Mouse (Mus musculus) limb, embryonic 15.5 days (tissue): ENCODE data around the gene Dao. TPM values are rescaled to one million over a fixed set of nuclear protein-coding genes. Genes with fewer than 3 reads are reported as not detected.

Experiments used
- ATAC-seq: fragments of 200-750 bp; cut with Nextera tagmentation; 2 replicates; pipeline ENCODE4 v1.8.0; 2017; ENCODE audit warnings: low read depth, moderate TSS enrichment; ENCODE audit not compliant: insufficient number of reproducible peaks, low FRiP score, low TSS enrichment
- H3K27ac ChIP-seq: fragments of 300-500 bp; sonication (generic); 2 replicates; pipeline ENCODE4 v1.5.1; 2015; ENCODE audit warnings: moderate library complexity, mild to moderate bottlenecking, inconsistent platforms
- H3K27me3 ChIP-seq: fragments of 300-500 bp; sonication (generic); 2 replicates; pipeline ENCODE4 v1.6.1; 2015; ENCODE audit warnings: inconsistent platforms
- H3K36me3 ChIP-seq: fragments of 300-500 bp; sonication (generic); 2 replicates; pipeline ENCODE4 v1.6.1; 2015; ENCODE audit warnings: inconsistent platforms
- H3K4me1 ChIP-seq: fragments of 300-500 bp; sonication (generic); 2 replicates; pipeline ENCODE4 v1.6.1; 2015; ENCODE audit warnings: inconsistent platforms
- H3K4me2 ChIP-seq: fragments of 300-500 bp; sonication (generic); 2 replicates; pipeline ENCODE4 v1.6.1; 2015; ENCODE audit warnings: mild to moderate bottlenecking, inconsistent platforms
- H3K4me3 ChIP-seq: fragments of 300-500 bp; sonication (generic); 2 replicates; pipeline ENCODE4 v1.5.1; 2015; ENCODE audit warnings: mild to moderate bottlenecking, inconsistent platforms
- H3K9ac ChIP-seq: fragments of 300-500 bp; sonication (generic); 2 replicates; pipeline ENCODE4 v1.6.1; 2015; ENCODE audit warnings: inconsistent platforms
- H3K9me3 ChIP-seq: fragments of 300-500 bp; sonication (generic); 2 replicates; pipeline ENCODE4 v1.6.1; 2016; ENCODE audit warnings: inconsistent platforms
- WGBS: fragments of 180-500 bp; shearing (Covaris S2); methylation state at CpG from one replicate; pipeline ENCODE4 v1.1.7; 2015; 5-methylcytosine and 5-hydroxymethylcytosine counted together
- polyA plus RNA-seq: library from polyadenylated mRNA; unstranded; fragments of >200 nt; fragmentation: Nextera tagmentation; extraction: Ambion mirVana; gene quantifications from 2 replicates; pipeline ENCODE4 v1.2.1, GENCODE M21; 2015

Dao gene
- not detected in 2 replicates for polyA plus RNA-seq

- H3K36me3 ChIP-seq = no peaks in the 10 kb centered on the region
- no peak; the same call in 1 of the 2 replicates for ATAC-seq
- H3K4me1 ChIP-seq = no peaks in the 10 kb centered on the region
- no peak within 1 kb of the TSS for H3K9ac ChIP-seq
- no peak within 1 kb of the TSS for H3K4me3 ChIP-seq
- H3K27ac ChIP-seq = no peak within 1 kb of the TSS
- WGBS = 51% methylated on average over 5 of the region's 5 CpGs
- no peaks in the 10 kb centered on the region for H3K9me3 ChIP-seq
- no peaks in the 10 kb centered on the region for H3K27me3 ChIP-seq
- H3K4me2 ChIP-seq = no peak within 1 kb of the TSS
These were observed at the start of gene Dao for GRCm38 (mm10) chr5:114003542-114003941. Gene Dao (plus strand): TSS chr5:114003703.

GRCm38 (mm10) chr5:113954421-113954820 is 49.1 kb upstream of the Dao start:
- Histone ChIP-seq H3K36me3 (peaks cover 72% of the 10 kb centered on the region), H3K4me1 (peaks cover 6% of the 10 kb centered on the region; the same call in 1 of the 2 replicates), H3K27me3 (no peaks in the 10 kb centered on the region), H3K4me3 (no peak overlapping the region), H3K4me2 (no peak overlapping the region), H3K9ac (no peak overlapping the region), H3K27ac (no peak overlapping the region), H3K9me3 (no peaks in the 10 kb centered on the region)
- 9% methylated on average over 7 of the region's 7 CpGs for WGBS
- ATAC-seq = no peak

- no peak overlapping the region for H3K4me2 ChIP-seq
- H3K9ac ChIP-seq = no peak overlapping the region
- peaks cover 6% of the 10 kb centered on the region; the same call in 1 of the 2 replicates for H3K4me1 ChIP-seq
- ATAC-seq = no peak
- no peaks in the 10 kb centered on the region for H3K27me3 ChIP-seq
- H3K36me3 ChIP-seq = peaks cover 64% of the 10 kb centered on the region
- whole genome bisulfite sequencing = 79% methylated on average over 5 of the region's 5 CpGs
- H3K4me3 ChIP-seq = no peak overlapping the region
- no peak overlapping the region for H3K27ac ChIP-seq
- no peaks in the 10 kb centered on the region for H3K9me3 ChIP-seq
These were observed 48.2 kb upstream of the Dao start for GRCm38 (mm10) chr5:113955281-113955680.

DNA sequence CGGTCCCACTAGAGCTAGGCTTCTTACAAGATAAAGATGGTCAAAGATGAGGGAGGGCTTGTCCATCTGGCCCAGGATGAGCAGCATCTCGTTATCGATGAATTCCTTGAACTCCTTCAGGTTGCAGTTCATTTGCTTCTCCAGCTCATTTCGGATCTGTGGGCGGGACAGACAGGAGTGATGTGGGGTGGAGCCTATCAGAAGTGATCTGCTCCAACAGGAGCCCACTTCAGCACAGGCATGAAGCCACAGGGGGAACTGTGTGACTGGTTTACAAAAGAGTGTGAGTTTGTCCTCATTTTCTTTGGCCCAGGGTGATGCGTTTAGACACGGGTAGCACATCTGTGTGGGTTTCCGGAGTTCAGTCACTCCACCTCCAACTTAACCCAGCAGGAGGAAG is 47.8 kb upstream of the Dao start:
- peaks cover 60% of the 10 kb centered on the region for H3K36me3 ChIP-seq
- H3K4me1 ChIP-seq = peaks cover 6% of the 10 kb centered on the region; the same call in 1 of the 2 replicates
- H3K9ac ChIP-seq = no peak overlapping the region
- H3K4me2 ChIP-seq = no peak overlapping the region
- ATAC-seq = no peak
- WGBS = 87% methylated on average over 8 of the region's 8 CpGs
- H3K9me3 ChIP-seq = no peaks in the 10 kb centered on the region
- H3K4me3 ChIP-seq = no peak overlapping the region
- no peak overlapping the region for H3K27ac ChIP-seq
- no peaks in the 10 kb centered on the region for H3K27me3 ChIP-seq

- H3K9ac ChIP-seq = no peak overlapping the region
- H3K27ac ChIP-seq = no peak overlapping the region
- ATAC-seq = peak; percentile 19; the same call in 1 of the 2 replicates
- H3K4me3 ChIP-seq = no peak overlapping the region
- peaks cover 61% of the 10 kb centered on the region for H3K36me3 ChIP-seq
- WGBS = 10% methylated on average over 4 of the region's 4 CpGs
- H3K27me3 ChIP-seq = no peaks in the 10 kb centered on the region
- H3K4me2 ChIP-seq = no peak overlapping the region
- H3K9me3 ChIP-seq = no peaks in the 10 kb centered on the region
- peaks cover 6% of the 10 kb centered on the region; the same call in 1 of the 2 replicates for H3K4me1 ChIP-seq
These were observed 47.0 kb upstream of the Dao start for GRCm38 (mm10) chr5:113956510-113956909.

GRCm38 (mm10) chr5:113959039-113959438 is 44.5 kb upstream of the Dao start:
- Histone ChIP-seq H3K9me3 (no peaks in the 10 kb centered on the region), H3K36me3 (peaks cover 56% of the 10 kb centered on the region), H3K4me1 (peaks cover 6% of the 10 kb centered on the region; the same call in 1 of the 2 replicates), H3K9ac (no peak overlapping the region), H3K27ac (no peak overlapping the region), H3K27me3 (no peaks in the 10 kb centered on the region), H3K4me3 (no peak overlapping the region), H3K4me2 (no peak overlapping the region)
- ATAC-seq = no peak
- 9% methylated on average over 6 of the region's 6 CpGs for WGBS

GRCm38 (mm10) chr5:113960416-113960815 is 43.1 kb upstream of the Dao start:
- WGBS = 71% methylated on average over 8 of the region's 8 CpGs
- H3K9ac ChIP-seq = no peak overlapping the region
- H3K4me2 ChIP-seq = no peak overlapping the region
- no peaks in the 10 kb centered on the region for H3K27me3 ChIP-seq
- no peak overlapping the region for H3K27ac ChIP-seq
- peaks cover 3% of the 10 kb centered on the region; the same call in 1 of the 2 replicates for H3K4me1 ChIP-seq
- peaks cover 61% of the 10 kb centered on the region for H3K36me3 ChIP-seq
- H3K4me3 ChIP-seq = no peak overlapping the region
- no peak for ATAC-seq
- no peaks in the 10 kb centered on the region for H3K9me3 ChIP-seq

DNA sequence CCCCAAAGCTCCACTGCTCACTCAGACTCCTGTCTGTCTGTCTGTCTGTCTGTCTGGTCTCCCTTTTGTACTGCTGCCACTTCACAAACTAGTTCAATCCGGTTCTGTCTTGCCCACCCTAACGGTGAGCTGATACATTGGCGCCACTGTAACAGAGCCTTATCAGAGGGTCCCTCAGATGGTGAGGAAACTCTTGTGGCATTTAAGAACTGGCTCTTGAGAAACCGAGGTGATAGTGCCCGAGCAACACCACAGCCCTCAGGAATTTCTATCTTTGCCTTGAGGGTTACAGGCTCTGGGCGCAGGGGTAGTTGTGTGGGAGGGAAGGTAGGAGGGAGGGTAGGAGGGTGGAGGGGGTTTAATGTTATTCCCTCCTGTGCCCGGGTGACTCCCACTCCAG is 41.7 kb upstream of the Dao start:
- WGBS = 66% methylated on average over 7 of the region's 7 CpGs
- H3K4me1 ChIP-seq = peaks cover 3% of the 10 kb centered on the region; the same call in 1 of the 2 replicates
- no peaks in the 10 kb centered on the region for H3K9me3 ChIP-seq
- no peaks in the 10 kb centered on the region for H3K27me3 ChIP-seq
- peaks cover 70% of the 10 kb centered on the region for H3K36me3 ChIP-seq
- H3K4me3 ChIP-seq = no peak overlapping the region
- ATAC-seq = no peak
- no peak overlapping the region for H3K9ac ChIP-seq
- no peak overlapping the region for H3K27ac ChIP-seq
- no peak overlapping the region for H3K4me2 ChIP-seq

GRCm38 (mm10) chr5:113964972-113965371 is 38.5 kb upstream of the Dao start:
- no peaks in the 10 kb centered on the region for H3K9me3 ChIP-seq
- H3K9ac ChIP-seq = no peak overlapping the region

DNA sequence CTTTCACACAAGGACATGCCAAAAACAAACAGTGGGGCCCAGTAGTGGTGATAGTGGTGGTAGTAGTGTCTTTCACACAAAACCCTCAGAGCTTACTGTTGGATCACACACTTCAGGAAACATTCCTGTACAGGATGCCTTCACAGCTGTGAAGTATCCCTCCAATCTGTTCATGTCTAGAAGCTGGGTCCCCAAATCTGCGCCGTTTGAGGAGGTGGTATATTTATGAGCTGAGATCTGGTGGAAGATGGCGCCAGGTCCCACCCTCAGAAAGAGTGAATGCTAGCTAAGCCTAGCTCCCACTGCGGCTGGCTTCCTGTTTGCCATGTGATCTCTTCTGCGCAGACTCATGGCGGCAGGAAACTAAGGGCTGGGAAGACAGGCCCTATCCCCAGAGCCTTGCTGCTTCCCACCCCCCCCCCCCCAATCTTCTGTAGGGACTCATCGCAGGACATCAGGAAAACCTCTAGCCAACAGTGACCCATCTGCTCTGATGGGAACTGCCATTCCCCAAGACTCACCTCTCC is 37.8 kb upstream of the Dao start:
- Histone ChIP-seq H3K9me3 (no peaks in the 10 kb centered on the region), H3K36me3 (peaks cover 83% of the 10 kb centered on the region), H3K9ac (no peak overlapping the region), H3K27me3 (no peaks in the 10 kb centered on the region), H3K27ac (no peak overlapping the region), H3K4me2 (no peak overlapping the region), H3K4me3 (no peak overlapping the region), H3K4me1 (no peaks in the 10 kb centered on the region)
- ATAC-seq = no peak
- 84% methylated on average over 7 of the region's 7 CpGs for WGBS

More at GRCm38 (mm10) chr5:113964972-113965371, 38.5 kb upstream of the Dao start:
- ATAC-seq = no peak
- Histone ChIP-seq H3K4me1 (no peaks in the 10 kb centered on the region), H3K36me3 (peaks cover 80% of the 10 kb centered on the region), H3K4me2 (no peak overlapping the region), H3K4me3 (no peak overlapping the region), H3K27me3 (no peaks in the 10 kb centered on the region), H3K27ac (no peak overlapping the region)
- 84% methylated on average over 14 of the region's 14 CpGs for WGBS

DNA sequence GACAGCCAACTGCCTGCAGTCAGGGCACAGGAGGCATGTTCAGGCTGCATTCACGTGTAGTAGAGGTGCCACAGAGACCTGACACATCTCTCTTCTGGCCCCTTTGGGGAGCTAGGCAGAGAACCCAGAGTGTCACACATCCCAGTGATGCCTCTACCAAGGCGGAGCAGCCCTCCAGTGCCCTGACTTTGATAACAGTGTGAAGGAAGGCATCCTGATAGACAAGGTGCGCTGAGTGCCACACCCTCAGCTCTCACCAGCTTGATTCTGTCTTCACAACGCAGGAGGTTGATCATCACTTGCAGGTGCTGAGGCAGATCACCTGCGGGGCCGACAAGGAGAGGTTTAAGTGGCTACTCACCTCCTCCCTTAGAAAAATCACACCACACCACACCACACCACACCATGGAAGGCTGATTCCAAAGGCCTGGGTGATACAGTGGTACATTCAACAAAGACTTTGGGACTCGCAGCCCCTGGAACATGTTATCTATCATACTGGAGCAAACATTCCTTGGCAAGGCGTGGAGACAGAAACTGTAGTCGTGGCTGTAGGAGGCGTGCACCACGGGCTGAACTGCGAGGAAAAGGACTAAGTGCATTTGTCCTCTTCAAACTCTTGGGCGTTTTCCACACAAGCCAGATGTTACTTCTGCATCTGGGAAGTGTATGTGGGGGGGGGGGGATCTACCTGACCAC is 36.9 kb upstream of the Dao start:
- H3K4me2 ChIP-seq = no peak overlapping the region
- no peak overlapping the region for H3K27ac ChIP-seq
- H3K4me3 ChIP-seq = no peak overlapping the region
- no peaks in the 10 kb centered on the region for H3K4me1 ChIP-seq
- 81% methylated on average over 13 of the region's 13 CpGs for WGBS
- H3K36me3 ChIP-seq = peaks cover 74% of the 10 kb centered on the region
- ATAC-seq = no peak
- H3K27me3 ChIP-seq = no peaks in the 10 kb centered on the region
- no peak overlapping the region for H3K9ac ChIP-seq
- no peaks in the 10 kb centered on the region for H3K9me3 ChIP-seq

- peaks cover 64% of the 10 kb centered on the region for H3K36me3 ChIP-seq
- WGBS = 75% methylated on average over 11 of the region's 11 CpGs
- no peaks in the 10 kb centered on the region for H3K9me3 ChIP-seq
- no peak overlapping the region for H3K4me3 ChIP-seq
- no peak overlapping the region for H3K9ac ChIP-seq
- H3K4me1 ChIP-seq = peaks cover 8% of the 10 kb centered on the region
- H3K27ac ChIP-seq = no peak overlapping the region
- no peaks in the 10 kb centered on the region for H3K27me3 ChIP-seq
- H3K4me2 ChIP-seq = no peak overlapping the region
- ATAC-seq = no peak
These were observed 35.1 kb upstream of the Dao start for GRCm38 (mm10) chr5:113968371-113968770.
